Mouse (Mus musculus) layer of hippocampus, postnatal 36 days (tissue): ENCODE data around the gene Ccdc61. TPM values are rescaled to one million over a fixed set of nuclear protein-coding genes. Genes with fewer than 3 reads are reported as not detected.

ENCODE experiments used
- DNase-seq, 2 experiments: peaks; one replicate each; pipeline ENCODE4 v3.0.0; 2022
- total RNA-seq, 2 experiments: library from RNA; stranded (reverse); gene quantifications; 2 replicates each; pipeline ENCODE4 v1.2.3; 2021

Gene Ccdc61
- total RNA-seq: 10 to 100 TPM; 11.3 to 12.5 TPM

DNA sequence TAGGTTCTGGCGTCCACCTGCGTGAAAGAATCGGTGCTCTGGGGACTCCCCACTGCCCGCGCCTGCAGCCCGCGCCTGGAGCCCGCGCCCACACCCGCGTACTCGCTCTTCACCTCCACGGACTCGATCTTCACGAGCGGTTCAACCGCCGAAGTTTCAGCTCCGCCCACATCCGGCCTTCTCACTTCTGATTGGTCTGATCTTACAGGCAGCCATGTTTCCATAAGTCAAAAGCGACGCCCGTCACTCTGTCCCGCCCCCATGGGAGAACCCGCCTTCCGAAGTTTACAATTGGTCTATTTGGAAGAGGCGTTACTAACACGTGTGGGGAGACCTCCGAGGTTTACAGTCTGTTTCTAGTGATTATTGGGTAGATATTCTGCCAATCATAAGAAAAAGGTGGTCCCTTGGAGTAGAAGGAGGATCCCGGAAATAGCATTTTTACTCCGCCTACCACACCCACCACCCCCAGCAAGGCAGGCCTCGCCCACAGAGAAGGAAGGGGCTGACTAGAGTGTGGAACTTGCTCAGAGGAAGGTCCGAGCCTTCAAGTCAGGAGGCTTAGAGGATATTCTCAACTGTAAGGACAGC is at the start of gene Ccdc61:
Gene Ccdc61, minus strand, starts transcription at position 175 of the 591 bp plus-strand sequence.
- peak; percentile 97 for DNase-seq

DNA sequence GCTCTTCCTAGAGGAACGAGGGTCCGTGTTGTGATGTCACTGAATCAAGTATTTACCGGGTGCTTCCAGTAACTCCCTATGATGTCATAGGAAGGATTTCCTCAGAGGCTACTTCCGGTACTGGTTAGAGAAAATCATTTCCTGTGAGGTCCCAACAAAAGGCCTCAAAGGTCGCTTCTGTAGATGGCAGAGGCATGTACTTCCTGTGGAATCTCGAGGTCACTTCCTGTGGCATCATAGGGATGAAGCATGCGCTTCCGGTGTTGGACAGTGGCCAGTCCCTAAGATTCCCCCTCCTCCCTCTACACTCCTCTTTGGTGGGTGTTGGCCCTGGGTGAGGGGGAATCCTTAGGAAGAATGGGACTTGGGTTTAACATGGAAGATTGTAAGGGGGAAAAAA is 49.2 kb upstream of the Ccdc61 start:
- no peak for DNase-seq

DNA sequence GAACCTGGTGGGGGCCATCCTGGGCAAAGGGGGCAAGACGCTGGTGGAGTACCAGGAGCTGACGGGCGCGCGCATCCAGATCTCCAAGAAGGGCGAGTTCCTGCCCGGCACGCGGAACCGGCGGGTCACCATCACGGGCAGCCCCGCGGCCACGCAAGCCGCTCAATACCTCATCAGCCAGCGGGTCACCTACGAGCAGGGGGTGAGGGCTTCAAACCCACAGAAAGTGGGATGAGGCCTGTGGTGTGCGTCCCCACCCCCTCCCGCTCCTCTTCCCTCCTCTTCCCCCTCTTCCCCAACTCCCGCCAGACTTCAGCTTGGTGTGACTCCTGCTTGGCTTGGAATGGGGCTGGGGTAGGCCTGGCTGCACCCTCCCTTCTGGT is 48.2 kb upstream of the Ccdc61 start:
- no peak for DNase-seq

DNA sequence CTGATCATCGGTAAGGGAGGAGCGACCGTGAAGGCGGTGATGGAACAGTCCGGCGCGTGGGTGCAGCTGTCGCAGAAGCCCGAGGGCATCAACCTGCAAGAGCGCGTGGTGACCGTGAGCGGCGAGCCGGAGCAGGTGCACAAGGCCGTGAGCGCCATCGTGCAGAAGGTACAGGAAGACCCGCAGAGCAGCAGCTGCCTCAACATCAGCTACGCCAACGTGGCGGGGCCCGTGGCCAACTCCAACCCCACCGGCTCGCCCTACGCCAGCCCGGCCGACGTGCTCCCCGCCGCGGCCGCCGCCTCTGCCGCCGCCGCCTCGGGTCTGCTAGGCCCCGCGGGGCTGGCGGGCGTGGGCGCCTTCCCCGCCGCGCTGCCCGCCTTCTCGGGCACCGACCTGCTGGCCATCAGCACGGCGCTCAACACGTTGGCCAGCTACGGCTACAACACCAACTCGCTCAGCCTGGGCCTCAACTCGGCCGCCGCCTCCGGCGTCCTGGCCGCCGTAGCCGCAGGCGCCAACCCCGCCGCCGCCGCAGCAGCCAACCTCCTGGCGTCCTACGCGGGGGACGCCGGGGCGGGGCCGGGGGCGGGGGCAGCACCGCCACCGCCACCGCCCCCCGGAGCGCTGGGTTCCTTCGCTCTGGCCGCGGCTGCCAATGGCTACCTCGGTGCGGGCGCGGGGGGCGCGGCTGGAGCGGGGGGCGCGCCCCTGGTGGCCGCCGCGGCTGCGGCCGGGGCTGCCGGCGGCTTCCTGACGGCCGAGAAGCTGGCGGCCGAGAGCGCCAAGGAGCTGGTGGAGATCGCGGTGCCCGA is 47.6 kb upstream of the Ccdc61 start:
- peak in 1 of 2 experiments; percentile 48 for DNase-seq

DNA sequence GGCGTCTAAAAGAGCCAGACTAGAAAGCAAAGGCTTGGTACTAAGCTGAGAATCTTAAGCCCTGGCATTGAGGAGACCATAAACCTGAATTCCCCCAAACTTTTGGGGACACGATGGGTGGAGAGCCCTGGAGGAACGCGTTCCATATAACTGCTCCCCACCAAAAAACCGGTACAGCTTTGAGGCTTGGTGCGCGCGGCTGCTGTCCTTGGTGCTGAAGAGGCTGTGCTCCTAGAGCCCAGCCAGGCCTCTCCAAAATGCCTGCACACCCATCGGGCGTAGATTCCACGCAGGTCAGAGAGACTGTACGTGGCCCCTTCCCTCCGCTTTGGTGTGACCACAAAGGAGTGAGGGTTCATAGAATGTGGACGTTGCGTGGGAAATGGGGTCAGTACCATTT is 41.2 kb upstream of the Ccdc61 start:
- no peak for DNase-seq

DNA sequence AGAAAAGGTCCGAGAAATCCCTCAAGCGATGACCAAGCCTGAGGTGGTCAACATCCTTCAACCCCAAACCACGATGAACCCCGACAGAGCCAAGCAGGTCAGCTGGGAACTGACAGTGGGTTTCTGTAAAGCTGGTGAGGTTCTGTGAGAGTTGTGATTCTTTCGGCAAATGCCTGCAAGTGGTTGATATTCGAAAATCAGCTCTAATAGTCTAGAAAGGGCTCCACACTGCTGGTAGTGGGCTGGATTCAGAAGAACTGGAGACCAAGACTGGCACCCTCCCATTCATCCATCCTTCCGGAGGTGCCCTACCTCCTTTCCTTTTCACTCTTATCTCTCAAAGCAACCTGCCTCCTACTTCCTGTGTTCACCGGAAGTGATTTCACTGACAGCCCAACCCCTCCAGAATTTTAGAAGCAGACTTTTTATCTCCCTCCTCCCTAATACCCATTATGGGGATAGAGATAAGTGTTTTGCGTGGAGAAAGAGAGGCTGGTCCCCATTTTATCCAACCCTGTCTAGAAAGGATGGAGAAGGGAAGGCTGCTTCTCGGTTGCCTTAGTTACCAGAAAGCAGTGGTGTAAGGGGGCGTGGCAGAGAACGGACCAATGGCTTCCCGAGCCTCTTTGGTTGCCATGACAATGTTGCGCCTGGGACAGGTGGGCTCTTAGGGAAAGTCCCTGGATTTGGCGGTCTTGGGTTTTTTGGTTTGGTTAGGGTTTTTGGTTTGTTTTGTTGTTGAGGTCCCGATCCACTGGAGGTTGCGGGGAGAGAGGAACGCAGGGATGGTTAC is 40.5 kb upstream of the Ccdc61 start:
- DNase-seq: no peak

DNA sequence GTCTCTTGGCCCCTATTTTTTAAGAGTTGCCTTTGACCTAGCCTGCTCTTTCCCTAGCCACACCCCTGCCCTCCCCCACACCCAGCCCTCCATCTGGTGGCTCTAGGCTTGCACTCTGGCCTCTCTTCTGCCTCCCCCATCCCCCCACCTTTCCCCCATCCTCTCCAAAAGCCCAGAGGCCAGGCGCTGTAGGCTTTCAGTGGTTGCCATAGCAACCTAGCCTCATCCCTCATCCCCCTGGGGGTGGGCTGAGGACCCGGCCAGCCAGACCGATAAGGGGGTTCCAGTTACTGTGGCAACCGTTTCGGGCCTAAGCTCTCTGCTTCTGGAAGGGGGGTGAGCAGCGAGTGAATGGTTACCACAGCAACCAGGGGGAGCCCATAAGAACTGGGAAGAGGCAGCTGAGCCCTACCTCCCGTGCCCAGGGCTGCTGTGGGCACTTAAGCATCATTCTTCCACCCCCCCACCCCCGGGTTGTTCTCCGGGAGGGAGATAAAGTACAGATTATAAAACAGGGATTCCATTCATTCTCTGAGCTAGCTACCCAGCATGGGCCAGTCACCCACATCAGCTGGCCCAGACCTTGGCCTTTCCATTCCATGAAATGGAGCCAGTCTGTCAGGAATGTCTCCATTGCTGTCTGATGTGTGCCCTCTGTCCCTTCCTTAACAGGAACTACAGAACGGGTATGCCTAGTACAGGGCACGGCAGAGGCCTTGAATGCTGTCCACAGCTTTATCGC is 39.7 kb upstream of the Ccdc61 start:
- DNase-seq: peak; percentile 41 to 44

DNA sequence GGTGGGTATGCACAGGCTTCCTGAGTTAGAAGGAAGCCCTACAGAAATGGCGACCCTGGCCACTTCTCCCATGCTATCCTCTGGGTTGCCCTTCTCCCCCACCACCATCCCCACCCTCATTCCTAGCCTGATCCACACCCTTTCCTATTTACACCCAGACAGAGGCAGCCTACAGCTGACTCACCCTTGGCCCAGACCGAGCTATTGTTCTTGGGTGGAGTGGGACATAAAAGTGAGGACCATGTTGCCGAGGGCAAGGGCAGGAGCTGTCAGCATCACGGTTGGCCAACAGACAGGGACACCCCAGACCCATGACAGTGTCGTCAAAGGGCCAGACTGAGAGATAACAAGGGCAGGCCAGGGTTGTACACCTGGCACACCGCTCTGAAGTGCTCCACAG is 37.9 kb upstream of the Ccdc61 start:
- no peak for DNase-seq

DNA sequence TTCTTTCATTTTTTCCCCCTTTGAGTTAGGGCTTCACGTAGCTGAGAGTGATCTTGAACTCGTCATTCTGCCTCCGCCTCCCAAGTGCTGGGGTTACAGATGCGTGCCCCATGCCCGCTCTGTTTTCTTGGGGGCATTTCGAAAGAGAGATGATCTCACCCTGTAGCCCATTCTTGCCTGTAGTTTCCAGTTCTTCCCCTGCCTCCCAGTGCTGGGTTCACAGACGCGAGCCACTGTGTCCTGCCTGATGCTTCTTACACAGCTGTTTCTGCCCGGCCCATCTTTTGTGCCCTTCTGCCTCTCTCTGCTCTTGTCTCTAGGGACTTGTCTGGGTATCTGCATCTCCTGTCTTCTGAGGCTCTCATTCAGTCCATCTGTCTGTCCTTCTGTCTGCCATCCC is 32.6 kb upstream of the Ccdc61 start:
- DNase-seq: no peak

DNA sequence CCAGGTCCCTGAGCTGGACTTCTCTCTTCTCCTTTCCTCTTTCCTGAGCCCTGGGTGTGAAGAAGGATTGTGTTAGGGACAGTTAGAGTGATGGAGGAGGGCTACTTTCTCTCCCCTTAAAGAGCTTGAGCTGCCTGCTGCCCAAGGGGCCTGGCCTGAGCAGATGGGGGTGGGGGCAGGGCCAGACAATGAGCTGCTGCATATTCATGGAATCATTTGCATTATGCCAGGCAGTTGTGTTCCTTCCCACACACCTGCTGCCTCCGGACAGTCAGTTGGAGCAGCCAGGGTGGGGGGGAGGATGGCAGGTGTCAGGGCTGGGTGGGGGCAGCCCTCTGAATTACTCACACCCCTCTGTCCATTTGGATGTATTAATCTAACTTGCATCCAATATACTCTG is 32.2 kb upstream of the Ccdc61 start:
- DNase-seq: no peak

DNA sequence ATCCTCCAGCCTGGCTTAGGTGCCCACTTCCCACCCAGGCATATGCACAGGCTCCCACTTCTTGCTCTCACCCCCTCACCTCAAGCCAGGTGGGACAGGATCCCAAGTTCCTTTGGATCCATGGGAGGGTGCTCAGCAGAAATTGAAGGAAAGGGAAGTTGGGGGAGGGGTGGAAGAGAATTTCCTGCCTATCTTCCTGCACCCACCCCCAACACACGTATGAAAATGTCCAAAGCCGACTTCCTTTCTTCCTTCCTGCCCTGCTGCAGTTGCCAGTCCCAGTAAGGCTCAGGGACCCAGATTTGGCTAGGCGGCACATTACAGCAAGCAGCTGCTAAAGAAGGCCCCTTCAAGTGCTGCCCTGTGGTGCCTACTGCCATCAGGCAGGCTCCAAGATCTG is 17.5 kb upstream of the Ccdc61 start:
- no peak for DNase-seq

DNA sequence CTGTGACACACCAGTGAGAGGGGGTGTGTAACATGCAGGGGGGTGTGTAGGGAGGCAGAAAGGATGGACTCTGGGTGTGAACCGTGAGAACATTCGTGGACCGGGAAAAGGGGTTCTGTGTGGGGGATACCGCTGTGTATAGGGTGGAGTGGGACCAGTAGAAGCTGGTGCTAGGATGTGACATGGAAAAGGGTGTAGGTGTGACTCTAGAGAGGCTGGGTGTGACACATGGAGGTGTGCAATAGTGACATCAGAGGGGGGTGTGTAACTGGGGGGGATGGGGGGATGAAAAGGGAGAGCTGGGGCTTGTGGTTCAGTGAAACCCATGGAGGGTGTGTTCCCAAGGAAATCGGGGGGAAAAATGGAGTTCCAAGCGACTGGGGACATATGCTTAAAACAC is 16.7 kb upstream of the Ccdc61 start:
- DNase-seq: no peak

DNA sequence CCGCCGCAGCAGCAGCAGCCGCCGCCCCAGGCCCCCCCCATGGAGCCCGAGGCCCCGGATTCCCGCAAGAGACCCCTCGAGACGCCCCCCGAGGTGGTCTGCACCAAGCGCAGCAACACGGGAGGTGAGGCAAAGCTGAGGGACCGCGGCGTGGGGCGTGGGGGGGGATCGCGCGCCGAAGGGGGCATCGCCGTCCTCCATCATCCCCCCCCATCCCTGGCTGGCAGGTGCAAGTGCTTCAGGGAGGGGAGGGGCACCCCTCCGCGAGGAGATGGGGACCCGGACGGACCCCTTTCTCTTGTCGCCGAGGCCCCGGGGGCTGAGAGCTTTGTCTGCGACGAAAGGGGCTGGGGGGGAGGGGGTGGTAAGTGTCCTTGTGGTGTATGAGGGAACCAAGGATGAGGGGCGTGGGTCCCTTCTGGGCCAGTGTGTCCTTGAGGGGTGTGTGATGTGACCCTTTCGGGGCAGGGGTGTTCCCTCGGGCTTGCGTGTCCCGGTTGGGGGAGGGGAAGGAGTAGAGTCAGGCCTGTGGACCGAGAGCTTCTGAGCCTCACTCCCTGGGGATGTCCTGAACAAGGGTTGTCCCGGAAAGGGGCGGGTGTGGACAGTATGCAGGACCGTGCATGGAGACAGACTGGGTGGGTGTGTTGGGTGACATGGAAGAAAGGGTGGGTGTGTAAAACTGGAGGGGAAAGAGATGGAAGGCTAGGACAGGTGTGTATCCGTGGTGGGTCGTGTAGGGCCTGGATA is 16.0 kb upstream of the Ccdc61 start:
- peak in 1 of 2 experiments; percentile 12 for DNase-seq

DNA sequence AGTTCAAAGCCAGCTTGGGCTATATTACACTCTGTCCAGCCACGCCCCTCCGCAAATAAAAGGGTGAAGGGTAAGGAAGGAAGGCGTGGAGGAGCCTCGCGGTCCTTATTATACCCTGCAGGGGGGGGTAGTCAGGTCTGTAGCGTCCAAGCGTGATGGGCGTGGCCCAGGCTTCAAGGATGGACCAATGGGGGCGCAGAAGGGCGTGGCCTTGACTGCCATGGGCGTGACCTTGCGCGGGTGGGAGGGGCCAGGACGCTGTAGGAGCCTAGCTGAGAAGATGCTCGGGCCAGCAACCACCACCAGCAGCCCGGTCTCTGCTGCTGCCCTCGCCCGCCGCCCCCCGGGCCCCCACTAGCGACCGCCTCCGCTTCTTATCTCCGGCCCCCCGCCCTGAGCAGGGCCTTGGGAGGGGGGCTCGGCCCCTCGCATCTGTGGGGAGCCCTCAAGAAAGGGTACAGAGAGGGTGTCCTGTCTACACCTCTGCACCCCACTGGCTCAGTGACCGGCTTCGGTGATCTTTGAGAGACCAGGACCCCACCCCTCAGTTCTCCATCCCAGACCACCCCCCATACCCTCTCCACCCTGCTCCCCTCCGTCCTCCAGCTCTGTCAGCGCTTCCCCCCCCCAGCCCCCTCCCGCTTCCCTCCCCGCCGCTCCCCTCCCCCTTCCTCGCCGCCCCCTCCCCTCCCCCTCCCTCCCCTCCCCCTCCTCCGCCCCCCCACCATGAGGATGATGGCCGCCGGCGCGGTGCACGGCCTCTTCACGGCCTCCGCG is 15.1 kb upstream of the Ccdc61 start, which contains the start of gene Nova2:
Gene Nova2, plus strand, starts transcription at position 727 of the 777 bp plus-strand sequence.
- DNase-seq: peak; percentile 93 to 95

DNA sequence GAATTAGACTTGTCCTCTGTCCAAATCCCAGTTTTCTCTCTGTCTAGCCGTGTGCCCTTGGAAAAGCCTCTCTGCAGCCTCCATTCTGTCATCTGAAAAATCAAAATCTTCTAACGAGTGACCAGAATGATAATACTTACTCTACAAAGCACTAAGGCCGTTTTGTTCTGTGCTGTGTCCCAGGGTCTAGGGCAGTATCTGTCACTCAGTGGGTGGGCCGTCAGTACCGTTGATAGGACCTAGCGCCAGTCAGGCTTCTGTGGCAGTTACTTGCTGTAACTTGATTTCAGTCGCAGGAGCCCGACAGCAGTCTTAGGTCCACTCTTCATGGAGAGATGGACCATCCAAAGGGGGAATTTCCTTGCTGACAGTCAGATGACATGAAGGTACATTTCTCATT is 14.1 kb upstream of the Ccdc61 start:
- no peak for DNase-seq

DNA sequence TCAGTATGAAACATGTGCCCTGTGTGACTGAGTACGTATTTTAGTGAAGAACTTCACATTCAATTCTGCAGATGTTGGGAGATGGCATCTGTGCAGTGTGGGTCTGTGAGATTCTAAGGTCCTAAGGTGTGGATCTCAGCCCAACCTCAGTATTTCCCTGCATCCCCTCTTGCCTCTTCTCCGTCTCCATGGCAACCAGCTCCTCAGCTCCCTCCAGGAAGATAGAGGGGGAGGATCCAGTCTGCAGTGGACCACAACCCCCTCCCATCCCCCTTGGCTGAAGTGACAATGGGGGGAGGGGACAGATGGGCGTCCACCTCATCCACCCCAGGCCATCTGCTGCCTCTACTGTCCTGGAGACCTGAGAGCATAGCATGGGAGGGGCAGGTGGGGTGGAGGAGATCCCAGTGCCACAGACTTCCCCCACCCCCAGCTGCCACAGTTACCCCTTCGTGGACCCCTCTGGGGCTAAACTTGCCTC is 13.5 kb upstream of the Ccdc61 start:
- peak in 1 of 2 experiments; percentile 30 for DNase-seq

DNA sequence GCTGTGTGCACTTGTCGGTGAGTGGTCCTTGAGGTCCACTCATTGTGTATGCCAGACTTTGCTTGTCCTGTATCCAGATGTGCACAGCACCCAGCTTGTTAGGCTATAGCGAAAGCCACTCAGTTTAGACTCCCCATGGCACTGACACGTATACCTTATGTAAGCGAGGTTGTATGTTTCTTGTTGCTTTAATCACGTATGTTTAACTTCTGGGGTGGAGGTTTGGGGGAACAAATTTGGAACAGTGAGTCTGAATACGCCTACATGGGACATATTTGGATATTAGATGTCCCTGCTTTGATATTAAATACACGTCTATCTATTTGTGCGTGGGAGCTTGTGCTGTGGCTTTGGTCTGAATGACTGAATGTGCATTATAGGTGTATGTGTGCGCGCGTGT is 13.1 kb upstream of the Ccdc61 start:
- peak; percentile 17 to 36 for DNase-seq

DNA sequence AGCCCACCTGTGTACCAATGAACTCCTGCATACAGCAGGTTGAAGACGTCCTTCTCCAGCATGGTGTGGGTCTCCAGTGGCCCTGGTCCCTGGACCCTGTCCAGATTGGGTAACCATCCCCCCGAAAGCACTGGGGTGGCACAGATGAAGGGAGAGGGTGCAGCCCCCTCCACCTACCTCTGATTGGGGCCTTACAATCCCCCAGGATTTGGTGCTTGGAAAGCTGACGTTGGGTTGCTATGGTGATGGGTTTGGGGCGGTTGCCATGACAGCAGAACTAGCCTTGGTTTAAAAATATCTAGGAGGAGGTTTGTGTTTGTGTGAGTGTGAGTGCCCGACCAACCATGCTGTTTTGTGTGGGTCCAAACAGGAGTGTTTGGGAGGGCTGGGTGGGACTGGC is 12.6 kb upstream of the Ccdc61 start:
- DNase-seq: peak; percentile 84

DNA sequence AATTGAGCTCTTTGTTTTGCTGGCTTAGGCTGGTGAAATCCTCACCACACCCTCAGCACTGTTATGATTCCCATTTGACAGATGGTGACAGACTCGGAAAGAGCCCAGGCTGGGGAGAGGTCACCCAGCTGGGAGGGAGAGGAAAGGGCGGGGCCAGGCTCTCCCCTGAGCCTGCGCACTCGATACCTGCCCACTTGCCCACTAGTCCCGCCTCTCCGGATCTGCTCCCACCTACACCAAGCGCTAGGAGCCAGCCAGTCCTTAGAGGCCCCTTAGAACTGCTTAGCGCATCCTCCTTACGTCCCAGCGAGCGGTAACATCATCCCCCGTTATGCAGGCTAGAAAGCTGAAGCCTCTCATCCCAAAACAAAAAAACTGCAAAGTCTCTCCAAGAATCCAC is 10.9 kb upstream of the Ccdc61 start:
- DNase-seq: peak; percentile 75 to 80

DNA sequence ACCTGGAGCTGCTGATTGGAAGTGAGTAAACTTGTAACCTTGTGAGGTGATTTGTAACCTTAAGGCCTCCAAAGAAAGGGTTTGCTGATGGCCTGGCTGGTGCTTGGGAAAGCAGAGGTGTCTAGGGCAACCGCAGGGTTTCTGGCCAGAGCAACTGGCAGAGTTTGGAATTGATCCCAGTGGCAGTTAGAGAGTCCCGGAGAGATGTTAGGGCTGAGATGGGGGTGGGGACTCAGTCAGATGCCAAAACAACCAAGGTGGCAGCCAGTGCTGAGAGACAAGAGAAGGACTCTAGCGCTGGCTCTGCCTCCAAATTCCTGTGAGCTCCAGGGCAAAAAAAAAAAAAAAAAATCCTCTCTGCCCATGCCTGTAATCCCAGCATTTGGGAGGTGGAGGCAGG is 7.7 kb upstream of the Ccdc61 start:
- DNase-seq: no peak

DNA sequence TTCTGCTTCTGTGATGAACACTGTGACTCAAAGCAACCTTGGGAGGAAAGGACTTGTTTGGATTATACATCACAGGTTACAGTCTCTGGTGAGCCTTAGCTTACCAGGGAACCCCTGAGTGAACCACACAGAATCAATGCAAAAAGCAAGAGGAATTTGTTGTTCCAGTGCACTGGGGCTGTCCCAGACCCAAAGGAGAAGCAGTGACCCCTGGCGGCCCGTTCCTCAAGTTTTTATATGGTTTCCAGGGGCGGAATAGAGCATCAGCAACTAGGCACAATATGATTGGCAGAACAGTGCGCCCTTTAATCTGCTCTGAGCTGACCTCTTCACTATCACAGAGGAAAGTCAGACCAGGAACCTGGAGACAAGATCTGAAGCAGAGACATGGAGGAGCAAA is 6.0 kb upstream of the Ccdc61 start:
- DNase-seq: no peak
